Mouse (Mus musculus): Measurements from ENCODE around the gene Sema3e. TPM values are rescaled to one million over a fixed set of nuclear protein-coding genes. Genes with fewer than 3 reads are reported as not detected.

Gene Sema3e
- polyA plus RNA-seq, 1 experiment from 2014 or later = 1.2 TPM

DNA sequence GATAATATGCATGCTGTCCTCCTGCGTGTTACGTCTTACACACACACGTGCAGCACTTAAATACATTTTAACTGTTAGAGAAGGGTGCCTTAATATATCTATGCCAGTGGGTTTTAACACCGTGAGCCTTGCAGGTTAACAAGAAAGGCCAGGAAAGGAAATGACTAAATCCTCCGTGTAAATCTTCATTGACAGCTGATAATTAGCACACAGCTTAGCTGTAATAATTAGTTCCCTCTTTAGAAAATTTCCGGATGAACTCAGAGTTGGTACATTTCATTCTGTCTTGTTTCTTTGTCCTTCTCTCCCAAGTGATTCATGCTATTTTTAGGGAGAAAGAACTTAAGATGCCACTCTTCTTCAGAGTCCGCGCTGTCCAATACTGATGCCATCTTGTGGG, 110.9 kb downstream of the Sema3e start:
- Histone ChIP-seq H3K27ac (ENCODE audit: poor library complexity, severe bottlenecking) (no peak overlapping the region), H3K27me3 (replicated peaks) (no peaks in the 10 kb centered on the region), H3K9me3 (replicated peaks) (no peaks in the 10 kb centered on the region), H3K4me3 (no peak overlapping the region), H3K9ac (no peak overlapping the region), H3K4me1 (replicated peaks) (no peaks in the 10 kb centered on the region), H3K4me2 (no peak overlapping the region), H3K36me3 (no peaks in the 10 kb centered on the region)
- WGBS = 71% methylated on average over 8 of the region's 8 CpGs
- ATAC-seq (ENCODE audit: insufficient number of reproducible peaks, low FRiP score) = no peak

- 91% methylated on average over 1 of the region's 1 CpGs for WGBS
- no peak overlapping the region for H3K27ac ChIP-seq (ENCODE audit: poor library complexity, severe bottlenecking)
- H3K9me3 ChIP-seq (replicated peaks) = no peaks in the 10 kb centered on the region
- no peaks in the 10 kb centered on the region for H3K27me3 ChIP-seq (replicated peaks)
- H3K9ac ChIP-seq = no peak overlapping the region
- no peaks in the 10 kb centered on the region for H3K36me3 ChIP-seq
- no peak overlapping the region for H3K4me3 ChIP-seq
- no peaks in the 10 kb centered on the region for H3K4me1 ChIP-seq (replicated peaks)
- ATAC-seq (ENCODE audit: insufficient number of reproducible peaks, low FRiP score) = no peak
- no peak overlapping the region for H3K4me2 ChIP-seq
Observed at GRCm38 (mm10) chr5:14138725-14139124, 113.6 kb downstream of the Sema3e start.

DNA sequence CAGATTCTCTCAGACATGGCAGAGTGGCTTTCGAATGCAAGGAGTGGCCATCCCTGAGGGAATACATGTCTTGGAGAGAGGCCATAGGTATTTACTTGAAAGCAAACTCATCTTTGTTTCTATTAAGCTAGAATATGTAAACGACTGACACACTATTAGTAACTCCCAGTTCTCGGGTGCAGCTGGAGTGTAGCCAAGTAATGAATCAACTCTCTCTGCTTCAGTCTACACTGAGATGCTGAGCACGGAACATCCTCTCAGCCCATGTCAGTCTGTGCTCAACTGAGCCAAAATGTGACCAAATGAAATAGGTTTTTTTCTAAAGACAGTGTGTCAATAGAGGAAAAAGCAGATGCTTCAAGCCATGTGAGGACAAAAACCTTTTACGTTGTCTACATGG, 137.5 kb downstream of the Sema3e start:
- WGBS = 76% methylated on average over 5 of the region's 5 CpGs
- Histone ChIP-seq H3K4me3 (no peak overlapping the region), H3K27ac (ENCODE audit: poor library complexity, severe bottlenecking) (no peak overlapping the region), H3K9me3 (replicated peaks) (no peaks in the 10 kb centered on the region), H3K9ac (no peak overlapping the region), H3K4me1 (replicated peaks) (no peaks in the 10 kb centered on the region), H3K4me2 (no peak overlapping the region), H3K36me3 (no peaks in the 10 kb centered on the region), H3K27me3 (replicated peaks) (no peaks in the 10 kb centered on the region)
- no peak for ATAC-seq (ENCODE audit: insufficient number of reproducible peaks, low FRiP score)

DNA sequence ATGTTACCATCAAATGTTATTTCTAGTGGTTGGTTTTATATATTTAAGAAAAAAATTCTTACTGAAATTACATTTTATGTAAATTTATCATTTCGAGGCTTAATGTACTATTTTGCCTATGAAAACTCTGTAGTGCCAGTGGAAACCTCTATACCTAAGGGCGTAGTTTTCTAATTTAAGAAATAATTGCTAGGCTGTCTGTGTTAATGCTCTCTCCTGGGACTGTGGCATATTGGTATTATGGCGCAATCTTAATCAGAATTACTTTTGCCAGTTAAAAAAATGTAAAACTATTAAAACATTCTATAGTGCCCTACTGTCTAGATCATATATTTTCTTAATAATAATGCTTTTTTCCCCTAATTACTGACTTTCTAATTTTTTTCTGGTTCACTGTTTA, 138.2 kb downstream of the Sema3e start:
- Histone ChIP-seq H3K27ac (ENCODE audit: poor library complexity, severe bottlenecking) (no peak overlapping the region), H3K4me2 (no peak overlapping the region), H3K4me3 (no peak overlapping the region), H3K27me3 (replicated peaks) (no peaks in the 10 kb centered on the region), H3K36me3 (no peaks in the 10 kb centered on the region), H3K4me1 (replicated peaks) (no peaks in the 10 kb centered on the region), H3K9ac (no peak overlapping the region), H3K9me3 (replicated peaks) (no peaks in the 10 kb centered on the region)
- WGBS = 75% methylated on average over 3 of the region's 3 CpGs
- no peak for ATAC-seq (ENCODE audit: insufficient number of reproducible peaks, low FRiP score)

GRCm38 (mm10) chr5:14167776-14168175, 142.7 kb downstream of the Sema3e start:
- no peak overlapping the region for H3K9ac ChIP-seq
- no peak overlapping the region for H3K4me2 ChIP-seq
- WGBS = 62% methylated on average over 3 of the region's 3 CpGs
- no peaks in the 10 kb centered on the region for H3K27me3 ChIP-seq (replicated peaks)
- H3K27ac ChIP-seq (ENCODE audit: poor library complexity, severe bottlenecking) = no peak overlapping the region
- no peaks in the 10 kb centered on the region for H3K9me3 ChIP-seq (replicated peaks)
- H3K36me3 ChIP-seq = no peaks in the 10 kb centered on the region
- no peak overlapping the region for H3K4me3 ChIP-seq
- H3K4me1 ChIP-seq (replicated peaks) = no peaks in the 10 kb centered on the region
- ATAC-seq (ENCODE audit: insufficient number of reproducible peaks, low FRiP score) = no peak

DNA sequence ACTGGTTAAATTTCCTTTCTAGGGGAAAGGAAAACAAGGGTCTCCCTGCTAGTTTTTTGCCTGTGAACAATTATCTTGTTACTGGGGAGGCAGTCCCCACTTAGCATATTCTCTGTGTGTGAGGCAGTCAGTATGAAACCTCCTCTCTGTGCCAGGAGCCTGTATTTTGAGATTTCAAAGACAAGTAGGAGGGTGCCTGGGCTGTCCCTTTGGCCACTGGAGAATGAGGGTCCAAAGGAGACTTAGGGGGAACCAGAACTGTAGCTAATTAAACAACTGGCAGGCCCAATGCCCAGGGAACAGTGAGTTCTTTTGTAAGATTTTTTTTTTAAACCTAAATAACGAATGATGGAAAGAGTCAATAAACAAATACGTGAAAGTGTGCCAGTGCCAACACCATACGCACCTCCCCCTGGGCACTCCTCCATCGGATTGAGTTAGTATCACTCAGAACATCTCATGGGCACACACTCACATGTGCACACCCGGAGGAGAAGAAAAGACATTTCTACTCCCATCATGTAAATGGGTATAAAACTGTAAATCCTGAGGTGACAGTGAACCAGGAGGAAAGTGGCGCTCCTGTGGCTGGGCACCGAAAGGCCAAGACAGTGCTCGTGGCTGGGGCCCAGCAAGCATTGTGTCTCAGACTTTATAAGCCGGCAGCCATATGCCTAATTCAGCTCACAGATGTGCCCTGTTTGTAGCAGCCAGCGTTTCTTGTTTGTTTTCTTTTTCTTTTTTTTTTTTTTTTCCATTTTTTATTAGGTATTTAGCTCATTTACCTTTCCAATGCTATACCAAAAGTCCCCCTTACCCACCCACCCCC, 148.5 kb downstream of the Sema3e start:
- no peak overlapping the region for H3K4me3 ChIP-seq
- H3K27ac ChIP-seq (ENCODE audit: poor library complexity, severe bottlenecking) = no peak overlapping the region
- no peak overlapping the region for H3K4me2 ChIP-seq
- WGBS = 90% methylated on average over 10 of the region's 10 CpGs
- no peak for ATAC-seq (ENCODE audit: insufficient number of reproducible peaks, low FRiP score)
- H3K9ac ChIP-seq = no peak overlapping the region
- H3K27me3 ChIP-seq (replicated peaks) = no peaks in the 10 kb centered on the region
- no peaks in the 10 kb centered on the region for H3K4me1 ChIP-seq (replicated peaks)
- H3K9me3 ChIP-seq (replicated peaks) = no peaks in the 10 kb centered on the region
- no peaks in the 10 kb centered on the region for H3K36me3 ChIP-seq

DNA sequence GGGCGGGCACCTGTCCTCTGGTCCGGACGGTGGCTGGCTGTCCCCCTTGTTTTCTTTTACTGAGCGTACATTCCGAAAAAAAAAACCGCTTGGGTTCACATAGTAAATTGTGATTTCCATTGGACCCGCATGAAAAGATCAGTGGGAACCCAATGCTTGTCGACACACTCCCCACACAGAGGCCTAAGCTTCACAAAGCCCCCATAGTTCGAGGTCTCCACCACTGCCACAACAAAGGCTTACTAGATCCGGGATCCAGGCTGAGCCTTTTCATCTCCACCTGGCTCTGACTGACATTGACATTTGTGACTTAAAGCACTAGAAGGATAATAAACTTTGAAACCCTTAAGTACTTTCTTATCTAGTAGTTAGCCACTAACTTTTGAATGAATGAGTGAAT, 155.5 kb downstream of the Sema3e start:
- ATAC-seq (ENCODE audit: insufficient number of reproducible peaks, low FRiP score) = no peak
- H3K9me3 ChIP-seq (replicated peaks) = no peaks in the 10 kb centered on the region
- no peaks in the 10 kb centered on the region for H3K27me3 ChIP-seq (replicated peaks)
- no peak overlapping the region for H3K27ac ChIP-seq (ENCODE audit: poor library complexity, severe bottlenecking)
- H3K9ac ChIP-seq = no peak overlapping the region
- no peaks in the 10 kb centered on the region for H3K4me1 ChIP-seq (replicated peaks)
- no peak overlapping the region for H3K4me2 ChIP-seq
- H3K4me3 ChIP-seq = no peak overlapping the region
- H3K36me3 ChIP-seq = no peaks in the 10 kb centered on the region
- 82% methylated on average over 10 of the region's 10 CpGs for WGBS

DNA sequence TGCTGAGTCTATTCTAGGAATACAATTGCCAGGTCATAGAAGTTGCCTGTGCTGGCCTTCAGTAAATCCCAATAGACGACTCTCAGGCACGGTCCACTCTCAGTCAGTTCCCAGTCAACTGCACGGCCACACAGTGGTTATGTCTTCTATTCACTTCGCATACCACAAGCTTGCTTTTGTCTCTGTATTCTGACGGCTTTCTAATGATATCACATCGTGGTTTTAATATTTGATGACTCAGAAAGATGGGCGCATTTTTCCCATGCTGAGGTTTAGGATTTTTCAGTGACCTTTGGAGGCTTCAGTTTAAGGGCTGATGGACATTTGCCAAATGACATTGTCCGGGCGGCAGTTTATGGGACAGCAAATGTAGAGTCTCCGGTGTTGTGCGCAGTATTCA, 157.1 kb downstream of the Sema3e start:
- H3K36me3 ChIP-seq = no peaks in the 10 kb centered on the region
- H3K9ac ChIP-seq = no peak overlapping the region
- H3K4me3 ChIP-seq = no peak overlapping the region
- no peaks in the 10 kb centered on the region for H3K27me3 ChIP-seq (replicated peaks)
- WGBS = 81% methylated on average over 11 of the region's 11 CpGs
- H3K4me2 ChIP-seq = no peak overlapping the region
- no peaks in the 10 kb centered on the region for H3K4me1 ChIP-seq (replicated peaks)
- H3K27ac ChIP-seq (ENCODE audit: poor library complexity, severe bottlenecking) = no peak overlapping the region
- ATAC-seq (ENCODE audit: insufficient number of reproducible peaks, low FRiP score) = no peak
- no peaks in the 10 kb centered on the region for H3K9me3 ChIP-seq (replicated peaks)

DNA sequence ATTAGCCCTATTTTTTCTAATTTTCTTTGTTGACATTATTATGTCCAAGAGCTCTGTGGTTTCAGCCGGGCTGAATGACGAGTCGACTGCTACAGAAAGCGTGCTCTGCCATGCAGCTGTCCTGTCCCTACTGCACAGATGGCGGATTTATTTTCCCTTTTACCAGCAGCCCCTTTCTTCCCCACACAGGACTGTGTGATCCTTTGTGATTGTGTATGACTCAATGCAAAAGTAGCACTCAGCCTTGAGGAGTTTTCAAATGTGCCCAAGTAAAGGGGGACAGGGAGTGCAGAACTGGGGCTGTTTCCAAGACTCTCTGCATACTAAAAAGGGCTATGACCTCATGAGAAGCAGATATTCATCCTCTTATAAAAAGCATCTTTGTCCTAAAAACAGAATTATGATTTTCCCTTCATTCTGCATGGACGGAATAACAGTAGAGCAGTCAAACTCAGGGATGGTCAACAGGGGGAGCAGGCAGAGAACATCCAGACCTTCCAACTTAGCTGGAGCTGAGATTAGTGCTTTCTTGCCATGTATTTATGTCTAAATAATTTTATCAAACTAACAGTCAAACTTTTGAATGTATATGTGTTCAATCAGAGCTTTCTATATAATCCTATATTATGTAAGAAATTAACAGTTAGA, 170.2 kb downstream of the Sema3e start:
- H3K27ac ChIP-seq (ENCODE audit: poor library complexity, severe bottlenecking) = no peak overlapping the region
- 78% methylated on average over 6 of the region's 6 CpGs for WGBS

DNA sequence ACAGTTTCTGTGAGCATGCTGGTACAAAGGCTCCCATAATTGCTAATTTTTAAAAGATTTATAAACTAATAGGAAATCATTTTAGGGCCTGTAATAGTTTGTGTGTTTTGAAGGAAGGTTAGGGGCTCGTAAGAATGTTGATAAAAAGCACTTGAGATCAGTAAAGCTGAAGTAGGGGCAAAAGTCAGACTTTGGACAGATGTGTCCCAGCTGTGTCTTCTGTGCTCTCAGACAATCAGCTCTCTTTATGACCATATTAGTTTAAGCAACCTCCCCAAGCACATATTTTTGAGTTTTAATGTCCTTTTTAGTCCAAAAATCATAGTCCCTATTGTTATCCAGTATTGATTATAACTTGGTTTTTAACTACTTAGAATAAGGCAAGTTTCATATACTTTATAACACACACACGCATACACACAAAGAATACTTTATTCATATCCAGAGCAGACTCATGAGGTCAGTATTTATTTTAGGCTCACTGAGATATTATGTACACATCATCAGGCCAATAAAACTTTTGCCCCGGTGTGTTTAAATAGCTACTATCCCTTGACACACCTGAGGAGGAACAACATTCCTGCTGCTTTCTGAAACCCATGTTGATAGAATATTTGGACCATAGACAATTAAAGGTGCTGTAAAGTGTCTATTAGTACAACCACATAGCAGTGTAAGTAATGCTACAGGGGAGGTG, 173.4 kb downstream of the Sema3e start:
- H3K4me3 ChIP-seq = no peak overlapping the region
- no peak for ATAC-seq (ENCODE audit: insufficient number of reproducible peaks, low FRiP score)
- no peaks in the 10 kb centered on the region for H3K36me3 ChIP-seq
- H3K4me2 ChIP-seq = no peak overlapping the region
- H3K9me3 ChIP-seq (replicated peaks) = no peaks in the 10 kb centered on the region
- no peaks in the 10 kb centered on the region for H3K4me1 ChIP-seq (replicated peaks)
- WGBS = 64% methylated on average over 3 of the region's 3 CpGs
- no peak overlapping the region for H3K9ac ChIP-seq
- H3K27ac ChIP-seq (ENCODE audit: poor library complexity, severe bottlenecking) = no peak overlapping the region
- no peaks in the 10 kb centered on the region for H3K27me3 ChIP-seq (replicated peaks)

More for the DNA sequence above, 170.2 kb downstream of the Sema3e start:
- Histone ChIP-seq H3K9ac (no peak overlapping the region), H3K36me3 (no peaks in the 10 kb centered on the region), H3K4me2 (no peak overlapping the region), H3K27me3 (replicated peaks) (no peaks in the 10 kb centered on the region), H3K4me3 (no peak overlapping the region), H3K4me1 (replicated peaks) (no peaks in the 10 kb centered on the region), H3K9me3 (replicated peaks) (no peaks in the 10 kb centered on the region)
- no peak for ATAC-seq (ENCODE audit: insufficient number of reproducible peaks, low FRiP score)

DNA sequence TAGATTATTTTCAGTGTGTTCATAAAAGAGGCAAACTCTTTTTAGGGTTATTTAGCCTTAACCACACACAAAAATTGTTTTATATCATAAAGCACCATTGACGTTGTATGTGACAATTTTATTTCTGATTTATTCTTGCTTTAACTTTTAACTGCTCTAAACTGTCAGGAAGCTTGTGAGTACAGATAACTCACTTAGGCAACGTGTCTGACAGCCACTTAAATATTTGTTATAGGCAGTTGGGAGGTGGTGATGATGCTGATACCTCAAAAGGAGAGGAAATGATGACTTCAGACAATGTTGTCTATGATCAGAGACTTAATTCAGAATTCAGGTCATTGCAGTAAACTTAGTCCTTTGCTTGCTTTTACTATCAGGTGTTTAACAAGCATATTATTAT, 181.7 kb downstream of the Sema3e start:
- H3K9ac ChIP-seq = no peak overlapping the region
- H3K4me2 ChIP-seq = no peak overlapping the region
- no peaks in the 10 kb centered on the region for H3K4me1 ChIP-seq (replicated peaks)
- WGBS = 60% methylated on average over 2 of the region's 2 CpGs
- H3K9me3 ChIP-seq (replicated peaks) = no peaks in the 10 kb centered on the region
- H3K36me3 ChIP-seq = no peaks in the 10 kb centered on the region
- ATAC-seq (ENCODE audit: insufficient number of reproducible peaks, low FRiP score) = no peak
- H3K27ac ChIP-seq (ENCODE audit: poor library complexity, severe bottlenecking) = no peak overlapping the region
- no peak overlapping the region for H3K4me3 ChIP-seq
- no peaks in the 10 kb centered on the region for H3K27me3 ChIP-seq (replicated peaks)

Data from heart, embryonic 12.5 days (tissue).